Mouse (Mus musculus) layer of hippocampus, adult 9-11 months (tissue): ENCODE results near the gene Tmed2.
A peak's percentile ranks its signal among the peaks of the same experiment; 100 is the strongest.
"Not testable (repeated sequence)": the region's sequence is repeated elsewhere in the genome, so short reads cannot be mapped to it uniquely, and the experiment has no call there.

Experiments used
- DNase-seq: peaks from one replicate; pipeline ENCODE4 v3.0.0; 2022

Gene Tmed2

GRCm38 (mm10) chr5:124540383-124540786 lies at the start of gene Tmed2:
Gene Tmed2 (plus strand): TSS chr5:124540695.
- DNase-seq: peak; percentile 97

GRCm38 (mm10) chr5:124491732-124492131 lies 48.8 kb upstream of the Tmed2 start:
- DNase-seq: no peak

GRCm38 (mm10) chr5:124492618-124493017 lies 47.9 kb upstream of the Tmed2 start:
- peak; percentile 83 for DNase-seq

GRCm38 (mm10) chr5:124493455-124493854 lies 47.0 kb upstream of the Tmed2 start:
- no peak for DNase-seq

- no peak for DNase-seq
Measured at GRCm38 (mm10) chr5:124495547-124495946, 44.9 kb upstream of the Tmed2 start.

- no peak for DNase-seq
Measured at GRCm38 (mm10) chr5:124496614-124497514, 43.6 kb upstream of the Tmed2 start.

GRCm38 (mm10) chr5:124498221-124498876 lies 42.1 kb upstream of the Tmed2 start:
- DNase-seq: peak; percentile 74

GRCm38 (mm10) chr5:124499001-124499400 lies 41.5 kb upstream of the Tmed2 start:
- DNase-seq: no peak

- DNase-seq: not testable (repeated sequence)
Measured at GRCm38 (mm10) chr5:124500037-124500436, 40.5 kb upstream of the Tmed2 start.

GRCm38 (mm10) chr5:124500573-124500972 lies 39.9 kb upstream of the Tmed2 start:
- peak; percentile 67 for DNase-seq

GRCm38 (mm10) chr5:124501541-124501940 lies 39.0 kb upstream of the Tmed2 start:
- DNase-seq: no peak

- DNase-seq: peak; percentile 93
Measured at GRCm38 (mm10) chr5:124503742-124504141, 36.8 kb upstream of the Tmed2 start.

GRCm38 (mm10) chr5:124505235-124505634 lies 35.3 kb upstream of the Tmed2 start:
- DNase-seq: no peak

GRCm38 (mm10) chr5:124506731-124507359 lies 33.6 kb upstream of the Tmed2 start:
- DNase-seq: no peak

GRCm38 (mm10) chr5:124509200-124509599 lies 31.3 kb upstream of the Tmed2 start:
- DNase-seq: no peak

GRCm38 (mm10) chr5:124509742-124510237 lies 30.7 kb upstream of the Tmed2 start:
- no peak for DNase-seq

GRCm38 (mm10) chr5:124510536-124511050 lies 29.9 kb upstream of the Tmed2 start:
- no peak for DNase-seq

GRCm38 (mm10) chr5:124515789-124516188 lies 24.7 kb upstream of the Tmed2 start:
- no peak for DNase-seq

- peak; percentile 90 for DNase-seq
Measured at GRCm38 (mm10) chr5:124518648-124519047, 21.8 kb upstream of the Tmed2 start.

GRCm38 (mm10) chr5:124521588-124521987 lies 18.9 kb upstream of the Tmed2 start:
- no peak for DNase-seq

GRCm38 (mm10) chr5:124523032-124523431 lies 17.5 kb upstream of the Tmed2 start:
- DNase-seq: no peak

GRCm38 (mm10) chr5:124524943-124525342 lies 15.6 kb upstream of the Tmed2 start:
- no peak for DNase-seq

GRCm38 (mm10) chr5:124528351-124528750 lies 12.1 kb upstream of the Tmed2 start:
- DNase-seq: no peak
